Mouse (Mus musculus) intestine, postnatal 0 days (tissue): Measurements from ENCODE around the gene Arhgef2. TPM values are rescaled to one million over a fixed set of nuclear protein-coding genes. Genes with fewer than 3 reads are reported as not detected.

ENCODE experiments used
- ATAC-seq: fragments of 200-750 bp; cut with Nextera tagmentation; 2 replicates; pipeline ENCODE4 v1.8.0; 2017; ENCODE audit warnings: mild to moderate bottlenecking, moderate TSS enrichment, moderate library complexity
- H3K27ac ChIP-seq: fragments of 300-500 bp; sonication (generic); 2 replicates; pipeline ENCODE4 v1.5.1; 2014; ENCODE audit warnings: mild to moderate bottlenecking, low read depth, low read length, moderate library complexity
- H3K27me3 ChIP-seq: fragments of 300-500 bp; sonication (generic); replicated peaks from 2 replicates; pipeline ENCODE4 v1.6.1; 2014; ENCODE audit warnings: low read length, mixed read lengths; ENCODE audit not compliant: control insufficient read depth, insufficient read depth
- H3K36me3 ChIP-seq: fragments of 300-500 bp; sonication (generic); 2 replicates; pipeline ENCODE4 v1.6.1; 2014; ENCODE audit warnings: mild to moderate bottlenecking, moderate library complexity; ENCODE audit not compliant: control insufficient read depth, insufficient read depth
- H3K4me1 ChIP-seq: fragments of 300-500 bp; sonication (generic); replicated peaks from 2 replicates; pipeline ENCODE4 v1.6.1; 2014; ENCODE audit warnings: antibody characterized with exemption, low read length, mixed read lengths; ENCODE audit not compliant: control insufficient read depth, insufficient read depth
- H3K4me2 ChIP-seq: fragments of 300-500 bp; sonication (generic); replicated peaks from 2 replicates; pipeline ENCODE4 v1.6.1; 2014; ENCODE audit warnings: low read depth, mild to moderate bottlenecking, moderate library complexity
- H3K4me3 ChIP-seq: fragments of 300-500 bp; sonication (generic); 2 replicates; pipeline ENCODE4 v1.5.1; 2014; ENCODE audit warnings: low read depth, low read length
- H3K9ac ChIP-seq: fragments of 300-500 bp; sonication (generic); 2 replicates; pipeline ENCODE4 v1.6.1; 2014; ENCODE audit warnings: mild to moderate bottlenecking, low read depth, low read length
- H3K9me3 ChIP-seq: fragments of 300-500 bp; sonication (generic); 2 replicates; pipeline ENCODE4 v1.6.1; 2016; ENCODE audit warnings: mixed run types; ENCODE audit not compliant: control insufficient read depth
- CTCF ChIP-seq: sonication (generic); IDR thresholded peaks from 2 replicates; pipeline ENCODE4 v1.5.1; 2016; ENCODE audit warnings: low read depth, mild to moderate bottlenecking, control low read depth, antibody characterized with exemption, moderate library complexity
- WGBS: fragments of 180-500 bp; shearing (Covaris S2); extraction: QIAGEN DNeasy Blood & Tissue Kit; methylation state at CpG from one replicate; pipeline ENCODE4 v1.1.7; 2014; 5-methylcytosine and 5-hydroxymethylcytosine counted together
- polyA plus RNA-seq: library from polyadenylated mRNA; unstranded; fragments of >200 nt; fragmentation: Nextera tagmentation; extraction: Ambion mirVana; gene quantifications from 2 replicates; pipeline ENCODE4 v1.2.1, GENCODE M21; 2015

Gene Arhgef2
- polyA plus RNA-seq, 1 experiment from 2014 or later, result 22.1 TPM

GRCm38 (mm10) chr3:88648452-88649168 lies 42.8 kb downstream of the Arhgef2 start:
- Histone ChIP-seq H3K36me3 (peaks cover 40% of the 10 kb centered on the region), H3K9me3 (no peaks in the 10 kb centered on the region), H3K4me3 (no peak overlapping the region), H3K4me1 (no peaks in the 10 kb centered on the region), H3K27me3 (no peaks in the 10 kb centered on the region), H3K4me2 (no peak overlapping the region), H3K27ac (no peak overlapping the region), H3K9ac (no peak overlapping the region)
- no peak for ATAC-seq
- TF ChIP-seq CTCF, result no peak
- 84% methylated on average over 12 of the region's 12 CpGs for WGBS

- no peak for ATAC-seq
- Histone ChIP-seq H3K4me1 (no peaks in the 10 kb centered on the region), H3K36me3 (peaks cover 34% of the 10 kb centered on the region), H3K9ac (no peak overlapping the region), H3K4me2 (no peak overlapping the region), H3K9me3 (no peaks in the 10 kb centered on the region), H3K4me3 (no peak overlapping the region), H3K27me3 (no peaks in the 10 kb centered on the region), H3K27ac (no peak overlapping the region)
- no peak for TF ChIP-seq CTCF
- 78% methylated on average over 10 of the region's 10 CpGs for WGBS
Measured at GRCm38 (mm10) chr3:88649186-88649585, 43.4 kb downstream of the Arhgef2 start.

- TF ChIP-seq CTCF, result no peak
- no peak for ATAC-seq
Measured at GRCm38 (mm10) chr3:88649967-88650366, 44.2 kb downstream of the Arhgef2 start.

GRCm38 (mm10) chr3:88650713-88651504 lies 45.1 kb downstream of the Arhgef2 start:
- Histone ChIP-seq H3K4me3 (no peak overlapping the region), H3K27me3 (no peaks in the 10 kb centered on the region), H3K4me1 (no peaks in the 10 kb centered on the region), H3K27ac (no peak overlapping the region), H3K4me2 (no peak overlapping the region), H3K36me3 (peaks cover 26% of the 10 kb centered on the region), H3K9ac (no peak overlapping the region), H3K9me3 (no peaks in the 10 kb centered on the region)
- 67% methylated on average over 13 of the region's 13 CpGs for WGBS
- no peak for ATAC-seq
- TF ChIP-seq CTCF, result no peak

More at GRCm38 (mm10) chr3:88649967-88650366, 44.2 kb downstream of the Arhgef2 start:
- 95% methylated on average over 13 of the region's 13 CpGs for WGBS
- H3K9me3 ChIP-seq, result no peaks in the 10 kb centered on the region
- H3K36me3 ChIP-seq, result peaks cover 27% of the 10 kb centered on the region
- H3K27me3 ChIP-seq, result no peaks in the 10 kb centered on the region
- no peak overlapping the region for H3K4me2 ChIP-seq
- H3K9ac ChIP-seq, result no peak overlapping the region
- no peaks in the 10 kb centered on the region for H3K4me1 ChIP-seq
- no peak overlapping the region for H3K27ac ChIP-seq
- no peak overlapping the region for H3K4me3 ChIP-seq

GRCm38 (mm10) chr3:88651669-88652618 lies 46.2 kb downstream of the Arhgef2 start:
- Histone ChIP-seq H3K4me1 (no peaks in the 10 kb centered on the region), H3K9me3 (no peaks in the 10 kb centered on the region), H3K4me3 (no peak overlapping the region), H3K36me3 (peaks cover 16% of the 10 kb centered on the region), H3K27ac (no peak overlapping the region), H3K9ac (no peak overlapping the region), H3K4me2 (no peak overlapping the region), H3K27me3 (no peaks in the 10 kb centered on the region)
- no peak for ATAC-seq
- WGBS, result 65% methylated on average over 18 of the region's 18 CpGs
- TF ChIP-seq CTCF, result no peak
